Comparison of ENCODE assay signal across 7 mouse cellular contexts in the genomic region with DNA sequence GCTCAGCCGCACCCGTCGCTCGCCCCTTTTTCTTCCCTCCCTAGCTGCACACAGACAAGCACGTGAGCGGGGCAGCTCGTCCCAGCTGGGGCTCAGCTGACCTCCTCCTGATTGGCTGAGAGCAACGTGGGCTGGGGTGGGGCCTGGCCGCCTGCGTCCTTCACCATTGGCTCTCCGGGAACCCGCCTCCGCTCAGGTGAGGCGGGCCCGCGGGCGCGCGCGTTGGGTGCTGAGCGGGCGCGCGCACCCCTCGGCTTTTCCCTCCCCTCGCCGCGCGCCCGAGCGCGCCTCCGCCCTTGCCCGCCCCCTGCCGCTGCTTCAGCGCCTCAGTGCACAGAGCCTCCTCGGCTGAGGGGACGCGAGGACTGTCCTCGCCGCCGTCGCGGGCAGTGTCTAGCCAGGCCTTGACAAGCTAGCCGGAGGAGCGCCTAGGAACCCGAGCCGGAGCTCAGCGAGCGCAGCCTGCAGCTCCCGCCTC. TPM values are rescaled to one million over a fixed set of nuclear protein-coding genes. Genes with fewer than 3 reads are reported as not detected.
A peak's percentile ranks its signal among the peaks of the same experiment; 100 is the strongest.
DNase-seq lines count a peak whose midpoint lies in the region; ATAC-seq lines count a peak whose summit lies in the region.

No protein-coding gene starts in this region.

- intact Hi-C loops in left cerebral cortex, postnatal 25 days (cut with DNase I): loop anchor here (2.0 to 10.0 kb wide), 3 partner anchors 113 to 343 kb away; no protein-coding TSS in a partner anchor

- peak overlapping the region; percentile 80 for H3K4me3 ChIP-seq in intestine, embryonic 15.5 days (replicated peaks)
- H3K4me3 ChIP-seq in midbrain, embryonic 10.5 days: peak overlapping the region; percentile 96

- no peaks in the 10 kb centered on the region for H3K9me3 ChIP-seq in intestine, embryonic 15.5 days
- H3K9me3 ChIP-seq in midbrain, embryonic 10.5 days (replicated peaks): no peaks in the 10 kb centered on the region

- peak; percentile 99 for ATAC-seq in intestine, embryonic 15.5 days

- peak overlapping the region; percentile 70 for H3K4me2 ChIP-seq in intestine, embryonic 15.5 days (replicated peaks)

- DNase-seq in adrenal gland, adult 18-20 months (ENCODE audit: low spot score in 2 of 2): peak; percentile 92 to 94
- DNase-seq in embryo, embryonic 11 days: peak; percentile 99
- DNase-seq in gastrocnemius, postnatal 25 days: peak; percentile 98
- DNase-seq in left cerebral cortex, postnatal 25 days (ENCODE audit: low spot score in 2 of 2): peak; percentile 98 to 99
- DNase-seq in midbrain, embryonic 10.5 days (ENCODE audit: low spot score): peak; percentile 98
- DNase-seq in right cerebral cortex, postnatal 4 days: peak; percentile 97

- peak overlapping the region; percentile 94 for H3K9ac ChIP-seq in intestine, embryonic 15.5 days

- under 1% methylated on average over 50 of the region's 51 CpGs for WGBS in intestine, embryonic 15.5 days
- under 1% methylated on average over 46 of the region's 51 CpGs for WGBS in midbrain, embryonic 10.5 days

- H3K36me3 ChIP-seq in intestine, embryonic 15.5 days: no peaks in the 10 kb centered on the region
- no peaks in the 10 kb centered on the region for H3K36me3 ChIP-seq in midbrain, embryonic 10.5 days

- H3K4me1 ChIP-seq in intestine, embryonic 15.5 days (replicated peaks): no peaks in the 10 kb centered on the region
- peaks cover 25% of the 10 kb centered on the region for H3K4me1 ChIP-seq in midbrain, embryonic 10.5 days

- H3K27me3 ChIP-seq in intestine, embryonic 15.5 days (replicated peaks): no peaks in the 10 kb centered on the region
- H3K27me3 ChIP-seq in midbrain, embryonic 10.5 days (ENCODE audit: low read depth, poor library complexity, severe bottlenecking): no peaks in the 10 kb centered on the region

- peak overlapping the region; percentile 97 for H3K27ac ChIP-seq in intestine, embryonic 15.5 days
- peak overlapping the region; percentile 99 for H3K27ac ChIP-seq in midbrain, embryonic 10.5 days (replicated peaks)

RNA-seq across cellular contexts. Expression of a gene that starts 6.5 kb away (rescaled TPM):
- total RNA-seq in adrenal gland, adult 18-20 months (2021): 10 to 100 TPM; 52.9 to 66.1 TPM
- total RNA-seq in gastrocnemius, postnatal 25 days (2021): 10 to 100 TPM; 15.9 to 16.7 TPM
- 56.2 and 68.8 TPM in 2 replicates for polyA plus RNA-seq in intestine, embryonic 15.5 days (2015; fragmentation: Nextera tagmentation; extraction: Ambion mirVana)
- total RNA-seq in left cerebral cortex, postnatal 25 days (2021): 10 to 100 TPM; 56.7 to 58.9 TPM
- polyA plus RNA-seq in midbrain, embryonic 10.5 days (2016; fragmentation: Nextera tagmentation; extraction: Ambion mirVana): 83.3 and 95.0 TPM in 2 replicates

RNA-seq across cellular contexts. Expression of a gene that starts 29.7 kb away (rescaled TPM):
- 1 to 10 TPM; 6.5 to 9.2 TPM for total RNA-seq in adrenal gland, adult 18-20 months (2021)
- total RNA-seq in gastrocnemius, postnatal 25 days (2021): 1 to 10 TPM; 3.0 to 3.6 TPM
- polyA plus RNA-seq in intestine, embryonic 15.5 days (2015; fragmentation: Nextera tagmentation; extraction: Ambion mirVana): 10.2 and 11.2 TPM in 2 replicates
- 10 to 100 TPM; 11.8 to 16.9 TPM for total RNA-seq in left cerebral cortex, postnatal 25 days (2021)
- 16.3 and 17.1 TPM in 2 replicates for polyA plus RNA-seq in midbrain, embryonic 10.5 days (2016; fragmentation: Nextera tagmentation; extraction: Ambion mirVana)

RNA-seq across cellular contexts. Expression of a gene that starts 56.6 kb away (rescaled TPM):
- 10 to 100 TPM; 22.6 to 25.0 TPM for total RNA-seq in adrenal gland, adult 18-20 months (2021)
- 1 to 10 TPM; 4.6 to 5.0 TPM for total RNA-seq in gastrocnemius, postnatal 25 days (2021)
- polyA plus RNA-seq in intestine, embryonic 15.5 days (2015; fragmentation: Nextera tagmentation; extraction: Ambion mirVana): 15.5 and 16.8 TPM in 2 replicates
- 10 to 100 TPM; 40.6 to 43.2 TPM for total RNA-seq in left cerebral cortex, postnatal 25 days (2021)
- 22.5 and 22.8 TPM in 2 replicates for polyA plus RNA-seq in midbrain, embryonic 10.5 days (2016; fragmentation: Nextera tagmentation; extraction: Ambion mirVana)

Comparison
In these comparisons a context has a peak if more than half of its experiments do, and no peak if none do; other contexts are left out.
1. Peak in every context shown above with its lines: DNase-seq, ATAC-seq, H3K4me3 ChIP-seq and H3K27ac ChIP-seq.